Comparison of ENCODE assay signal across 7 mouse cellular contexts in genomic region chr19:26747571-26748539, GRCm38 (mm10).
DNase-seq lines count a peak whose midpoint lies in the region; ATAC-seq and TF ChIP-seq lines count a peak whose summit lies in the region.

No protein-coding gene starts in this region.

- TF ChIP-seq CTCF in cortical plate, adult 2 months (IDR thresholded peaks at IDR 0.05; ENCODE audit: extremely low read depth, insufficient read depth, low read length) = peak; percentile 17; the same call in 1 of the 2 replicates
- TF ChIP-seq CTCF in small intestine, adult 2 months (IDR thresholded peaks at IDR 0.05; ENCODE audit: extremely low read depth, insufficient read length, insufficient replicate concordance, low read depth, low read length) = peak; percentile 11; the same call in 1 of the 2 replicates

- WGBS in intestine, embryonic 15.5 days = under 1% methylated on average over 36 of the region's 36 CpGs
- under 1% methylated on average over 36 of the region's 36 CpGs for WGBS in midbrain, embryonic 10.5 days
- under 1% methylated on average over 36 of the region's 36 CpGs for WGBS in small intestine, adult 2 months

- peaks cover 4% of the 10 kb centered on the region; the same call in 1 of the 2 replicates for H3K4me1 ChIP-seq in cortical plate, adult 2 months (ENCODE audit: control insufficient read depth, insufficient read depth, low read length)
- H3K4me1 ChIP-seq in intestine, embryonic 15.5 days (replicated peaks) = peaks cover 6% of the 10 kb centered on the region; the same call in 1 of the 2 replicates
- H3K4me1 ChIP-seq in midbrain, embryonic 10.5 days = peaks cover 33% of the 10 kb centered on the region
- no peaks in the 10 kb centered on the region for H3K4me1 ChIP-seq in small intestine, adult 2 months (ENCODE audit: control insufficient read depth, insufficient read depth, insufficient read length, low read length)

- peak; percentile 48 to 61 for DNase-seq in adrenal gland, adult 18-20 months (ENCODE audit: low spot score in 2 of 2)
- DNase-seq in gastrocnemius, postnatal 25 days = peak; percentile 60
- DNase-seq in left cerebral cortex, postnatal 36 days (ENCODE audit: low spot score in 2 of 2) = peak; percentile 75 to 79
- peak; percentile 85 for DNase-seq in midbrain, embryonic 10.5 days (ENCODE audit: low spot score)

- peak overlapping the region; percentile 45; the same call in 1 of the 2 replicates for H3K27ac ChIP-seq in cortical plate, adult 2 months (ENCODE audit: insufficient read depth, low read length)
- H3K27ac ChIP-seq in intestine, embryonic 15.5 days = peak overlapping the region; percentile 96
- H3K27ac ChIP-seq in midbrain, embryonic 10.5 days (replicated peaks) = peak overlapping the region; percentile 96
- H3K27ac ChIP-seq in small intestine, adult 2 months (ENCODE audit: insufficient read depth, low read depth, low read length) = peak overlapping the region; percentile 73

- peak; percentile 43; the same call in 1 of the 2 replicates for TF ChIP-seq POLR2A in cortical plate, adult 2 months (IDR thresholded peaks at IDR 0.05; ENCODE audit: extremely low read depth, insufficient read depth, low read length)
- TF ChIP-seq POLR2A in small intestine, adult 2 months (IDR thresholded peaks at IDR 0.05; ENCODE audit: low read depth, low read length) = no peak

- H3K4me3 ChIP-seq in cortical plate, adult 2 months (ENCODE audit: insufficient read depth, low read length) = peak overlapping the region; percentile 43
- peak overlapping the region; percentile 50 for H3K4me3 ChIP-seq in intestine, embryonic 15.5 days (replicated peaks)
- peak overlapping the region; percentile 58 for H3K4me3 ChIP-seq in midbrain, embryonic 10.5 days
- peak overlapping the region; percentile 78 for H3K4me3 ChIP-seq in small intestine, adult 2 months (ENCODE audit: low read depth, low read length)

- H3K9me3 ChIP-seq in intestine, embryonic 15.5 days = no peaks in the 10 kb centered on the region
- H3K9me3 ChIP-seq in midbrain, embryonic 10.5 days (replicated peaks) = no peaks in the 10 kb centered on the region

- peak overlapping the region; percentile 56 for H3K9ac ChIP-seq in intestine, embryonic 15.5 days

- intact Hi-C loops in left cerebral cortex, postnatal 36 days (cut with DNase I) = loop anchor here (5.0 kb wide), 3 partner anchors 99 to 684 kb away; partner anchors contain the start of gene Vldlr

- peak; percentile 90 for ATAC-seq in intestine, embryonic 15.5 days

- no peaks in the 10 kb centered on the region for H3K27me3 ChIP-seq in intestine, embryonic 15.5 days (replicated peaks)
- no peaks in the 10 kb centered on the region; the same call in 1 of the 2 replicates for H3K27me3 ChIP-seq in midbrain, embryonic 10.5 days (ENCODE audit: low read depth, poor library complexity, severe bottlenecking)
- no peaks in the 10 kb centered on the region for H3K27me3 ChIP-seq in small intestine, adult 2 months (ENCODE audit: control insufficient read depth, insufficient read depth, low read length)

- peak overlapping the region; percentile 79 for H3K4me2 ChIP-seq in intestine, embryonic 15.5 days (replicated peaks)

- H3K36me3 ChIP-seq in intestine, embryonic 15.5 days = no peaks in the 10 kb centered on the region
- H3K36me3 ChIP-seq in midbrain, embryonic 10.5 days = 0 out of 2 replicates have a peak, but pooled peaks cover 6% of the 10 kb centered on the region
- no peaks in the 10 kb centered on the region for H3K36me3 ChIP-seq in small intestine, adult 2 months (ENCODE audit: control insufficient read depth, insufficient read depth, low read length)

Comparison
In these comparisons a context has a peak if more than half of its experiments do, and no peak if none do; other contexts are left out.
1. Peak in every context shown above with its lines: DNase-seq, ATAC-seq, H3K4me3 ChIP-seq and H3K27ac ChIP-seq.
2. H3K27ac ChIP-seq: peak in every context shown above with its lines; median percentile 96 in intestine, embryonic 15.5 days; 96 in midbrain, embryonic 10.5 days; 73 in small intestine, adult 2 months; 45 in cortical plate, adult 2 months.